Mouse (Mus musculus) heart, embryonic 15.5 days (tissue): ENCODE measurements at regions not wholly inside any gene's neighbourhood (a gene's known extent, or its start where the extent isn't known, plus 50 kb on each side); places are given as distances from the start of the nearest gene placed in this dataset.

ENCODE experiments used
- ATAC-seq: fragments of 200-750 bp; cut with Nextera tagmentation; replicated peaks from 2 replicates; pipeline ENCODE4 v1.8.0; 2017; ENCODE audit warnings: low read depth, moderate TSS enrichment; ENCODE audit not compliant: insufficient number of reproducible peaks, insufficient read depth, low FRiP score
- H3K27ac ChIP-seq: fragments of 300-500 bp; sonication (generic); 2 replicates; pipeline ENCODE4 v1.5.1; 2015; ENCODE audit warnings: mild to moderate bottlenecking, inconsistent platforms
- H3K27me3 ChIP-seq: fragments of 300-500 bp; sonication (generic); 2 replicates; pipeline ENCODE4 v1.6.1; 2015; ENCODE audit warnings: inconsistent platforms
- H3K36me3 ChIP-seq: fragments of 300-500 bp; sonication (generic); 2 replicates; pipeline ENCODE4 v1.6.1; 2015; ENCODE audit warnings: mild to moderate bottlenecking, inconsistent platforms
- H3K4me1 ChIP-seq: fragments of 300-500 bp; sonication (generic); replicated peaks from 2 replicates; pipeline ENCODE4 v1.6.1; 2015; ENCODE audit warnings: inconsistent platforms
- H3K4me2 ChIP-seq: fragments of 300-500 bp; sonication (generic); 2 replicates; pipeline ENCODE4 v1.6.1; 2015; ENCODE audit warnings: inconsistent platforms, mild to moderate bottlenecking, moderate library complexity
- H3K4me3 ChIP-seq: fragments of 300-500 bp; sonication (generic); 2 replicates; pipeline ENCODE4 v1.5.1; 2015; ENCODE audit warnings: mild to moderate bottlenecking, inconsistent platforms
- H3K9ac ChIP-seq: fragments of 300-500 bp; sonication (generic); 2 replicates; pipeline ENCODE4 v1.6.1; 2015; ENCODE audit warnings: mild to moderate bottlenecking, inconsistent platforms
- H3K9me3 ChIP-seq: fragments of 300-500 bp; sonication (generic); replicated peaks from 2 replicates; pipeline ENCODE4 v1.6.1; 2016; ENCODE audit warnings: inconsistent platforms
- WGBS: fragments of 180-500 bp; shearing (Covaris S2); methylation state at CpG from one replicate; pipeline ENCODE4 v1.1.7; 2015; ENCODE audit warnings: mixed read lengths; 5-methylcytosine and 5-hydroxymethylcytosine counted together

DNA sequence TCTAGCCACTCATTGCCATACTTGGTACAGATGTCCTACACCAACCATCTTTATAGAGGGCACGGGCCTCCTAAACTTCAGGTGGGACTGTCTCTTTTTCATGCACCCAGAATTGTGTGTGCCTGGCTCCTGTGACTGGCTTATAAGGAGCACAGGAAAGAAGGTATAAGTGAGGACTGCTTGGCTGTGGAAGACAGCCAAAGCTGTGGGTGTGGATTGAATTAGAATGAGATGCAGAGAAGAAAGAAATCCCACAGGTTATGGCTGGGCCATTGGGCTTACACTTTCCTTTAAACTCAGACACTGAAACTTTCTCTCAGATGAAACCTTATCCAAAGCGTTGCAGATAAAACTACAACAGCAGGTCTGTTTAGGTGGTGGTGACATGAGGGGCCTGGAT lies 239.5 kb upstream of the Fam160b2 start:
- H3K36me3 ChIP-seq = no peaks in the 10 kb centered on the region
- no peaks in the 10 kb centered on the region for H3K9me3 ChIP-seq
- H3K4me3 ChIP-seq = no peak overlapping the region
- no peaks in the 10 kb centered on the region for H3K4me1 ChIP-seq
- H3K4me2 ChIP-seq = no peak overlapping the region
- 69% methylated on average over 2 of the region's 2 CpGs for WGBS
- no peak overlapping the region for H3K27ac ChIP-seq
- peaks cover 31% of the 10 kb centered on the region for H3K27me3 ChIP-seq
- H3K9ac ChIP-seq = no peak overlapping the region
- ATAC-seq = no peak

DNA sequence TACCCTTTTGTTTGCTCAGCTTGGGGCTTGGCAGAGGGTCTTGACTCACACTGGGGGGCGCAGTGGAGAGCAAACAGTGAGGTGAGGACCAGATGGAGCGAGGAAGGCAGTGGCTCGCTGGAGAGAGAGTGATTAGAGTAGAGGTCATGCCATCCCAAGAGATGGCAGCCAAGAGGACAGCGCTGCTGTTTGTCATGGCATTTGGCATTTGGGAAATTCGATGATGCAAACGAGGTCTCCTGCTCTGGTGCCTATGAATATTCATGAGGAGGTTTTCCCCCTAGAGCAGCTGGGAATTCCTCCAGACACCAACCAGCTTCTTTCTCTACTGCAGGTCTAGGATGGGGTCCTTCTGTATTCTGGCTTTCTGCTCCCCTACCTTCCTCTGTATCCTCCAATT lies 237.9 kb upstream of the Fam160b2 start:
- Histone ChIP-seq H3K36me3 (no peaks in the 10 kb centered on the region), H3K4me2 (no peak overlapping the region), H3K27me3 (peaks cover 31% of the 10 kb centered on the region), H3K9ac (no peak overlapping the region), H3K4me3 (no peak overlapping the region), H3K4me1 (peaks cover 7% of the 10 kb centered on the region), H3K9me3 (no peaks in the 10 kb centered on the region), H3K27ac (no peak overlapping the region)
- no peak for ATAC-seq
- WGBS = 8% methylated on average over 6 of the region's 6 CpGs

DNA sequence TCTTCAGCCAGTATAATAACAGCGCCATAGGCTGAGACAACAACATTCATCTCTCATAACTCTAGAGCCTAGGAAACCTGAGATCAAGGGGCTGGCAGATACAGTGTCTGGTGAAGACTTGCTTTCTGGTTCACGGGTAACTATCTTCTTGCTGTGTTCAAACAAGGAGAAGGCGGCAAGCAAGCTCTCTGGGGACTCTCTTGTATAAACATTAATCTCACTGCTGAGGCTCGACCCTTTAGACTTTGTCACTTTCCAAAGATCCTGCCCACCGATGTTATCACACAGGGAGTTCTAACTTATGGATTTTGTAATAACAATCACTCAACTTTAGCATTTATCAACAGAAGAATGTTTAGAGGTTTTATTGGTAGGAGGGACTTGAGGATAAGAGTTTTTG lies 233.6 kb upstream of the Fam160b2 start:
- Histone ChIP-seq H3K4me1 (peaks cover 9% of the 10 kb centered on the region), H3K27me3 (peaks cover 28% of the 10 kb centered on the region), H3K9ac (no peak overlapping the region), H3K4me2 (peak overlapping the region; percentile 47), H3K4me3 (no peak overlapping the region), H3K9me3 (no peaks in the 10 kb centered on the region), H3K36me3 (no peaks in the 10 kb centered on the region), H3K27ac (no peak overlapping the region)
- ATAC-seq = no peak
- WGBS = 27% methylated on average over 5 of the region's 5 CpGs

DNA sequence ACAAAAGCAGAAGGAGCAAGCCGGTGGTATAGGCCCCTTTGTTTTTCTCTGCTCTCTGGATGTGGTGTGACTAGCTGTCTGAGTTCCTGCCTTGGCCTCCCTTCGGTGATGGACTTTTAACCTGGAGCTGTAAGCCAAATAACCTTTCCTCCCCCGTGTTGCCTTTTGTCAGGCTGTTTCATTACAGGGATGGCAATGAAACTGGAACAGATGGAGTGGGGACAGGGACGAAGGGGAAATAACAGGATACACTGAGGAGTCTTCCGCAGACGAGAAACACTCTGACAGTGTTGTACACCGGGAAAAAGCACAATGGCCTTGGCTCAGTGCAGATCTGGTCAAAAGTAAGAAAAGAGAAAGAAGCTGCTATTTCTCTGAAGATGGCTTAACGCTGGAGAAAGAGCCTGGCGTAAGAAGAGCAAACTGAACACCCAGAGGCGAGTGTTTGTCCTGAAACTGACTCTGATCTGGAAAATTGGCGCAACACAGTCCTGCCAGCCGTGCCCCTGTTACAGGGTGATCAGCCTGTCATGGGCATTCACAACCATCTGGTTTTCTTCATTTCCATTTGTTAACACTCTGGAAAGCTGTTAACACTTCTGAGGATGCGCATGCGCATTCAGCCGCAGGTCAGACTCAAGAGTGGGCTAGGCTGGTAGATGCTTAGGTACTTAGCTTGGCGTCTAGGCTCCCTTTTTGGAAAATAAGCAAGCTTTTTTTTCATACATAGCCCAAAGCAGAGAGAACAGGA lies 233.0 kb upstream of the Fam160b2 start:
- H3K27ac ChIP-seq = peak overlapping the region; percentile 51
- peak overlapping the region; percentile 47 for H3K4me2 ChIP-seq
- no peaks in the 10 kb centered on the region for H3K9me3 ChIP-seq
- peaks cover 9% of the 10 kb centered on the region for H3K4me1 ChIP-seq
- H3K36me3 ChIP-seq = no peaks in the 10 kb centered on the region
- ATAC-seq = peak; percentile 79
- WGBS = 40% methylated on average over 16 of the region's 16 CpGs
- peaks cover 23% of the 10 kb centered on the region; the same call in 1 of the 2 replicates for H3K27me3 ChIP-seq
- no peak overlapping the region for H3K4me3 ChIP-seq
- H3K9ac ChIP-seq = no peak overlapping the region

DNA sequence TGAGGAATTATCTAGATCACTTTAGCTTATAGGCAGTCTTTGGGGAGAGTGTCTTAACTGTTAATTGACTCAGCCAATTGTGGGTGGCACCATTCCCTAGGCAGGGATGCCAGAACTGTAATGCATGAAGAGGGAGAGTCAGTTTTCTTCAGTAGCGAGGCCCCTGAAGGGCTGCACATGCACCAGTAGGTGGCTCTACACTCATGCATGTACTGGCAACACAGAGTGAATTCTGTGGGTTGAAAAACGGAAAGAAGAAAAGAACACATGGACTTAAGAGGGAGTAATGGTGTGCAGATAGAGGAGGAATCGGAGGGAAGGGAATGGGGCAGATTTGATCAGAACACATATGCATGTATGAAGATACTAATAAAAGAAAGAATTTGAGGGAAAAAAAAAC lies 232.4 kb upstream of the Fam160b2 start:
- Histone ChIP-seq H3K4me1 (peaks cover 9% of the 10 kb centered on the region), H3K27ac (peak overlapping the region; percentile 51; the same call in 1 of the 2 replicates), H3K27me3 (peaks cover 17% of the 10 kb centered on the region; the same call in 1 of the 2 replicates), H3K36me3 (no peaks in the 10 kb centered on the region), H3K9ac (no peak overlapping the region), H3K4me2 (no peak overlapping the region), H3K4me3 (no peak overlapping the region), H3K9me3 (no peaks in the 10 kb centered on the region)
- no peak for ATAC-seq
- 56% methylated on average over 3 of the region's 3 CpGs for WGBS
